Mouse (Mus musculus) stomach, postnatal 0 days (tissue): ENCODE results near the gene Heca.

ENCODE experiments used
- CTCF ChIP-seq: IDR thresholded peaks from 2 replicates; pipeline ENCODE4 v1.5.1; 2016; ENCODE audit warnings: antibody characterized with exemption, low read depth, mild to moderate bottlenecking, moderate library complexity
- EP300 ChIP-seq: optimal IDR thresholded peaks from 2 replicates; pipeline ENCODE3; 2016; ENCODE audit warnings: antibody characterized with exemption

DNA sequence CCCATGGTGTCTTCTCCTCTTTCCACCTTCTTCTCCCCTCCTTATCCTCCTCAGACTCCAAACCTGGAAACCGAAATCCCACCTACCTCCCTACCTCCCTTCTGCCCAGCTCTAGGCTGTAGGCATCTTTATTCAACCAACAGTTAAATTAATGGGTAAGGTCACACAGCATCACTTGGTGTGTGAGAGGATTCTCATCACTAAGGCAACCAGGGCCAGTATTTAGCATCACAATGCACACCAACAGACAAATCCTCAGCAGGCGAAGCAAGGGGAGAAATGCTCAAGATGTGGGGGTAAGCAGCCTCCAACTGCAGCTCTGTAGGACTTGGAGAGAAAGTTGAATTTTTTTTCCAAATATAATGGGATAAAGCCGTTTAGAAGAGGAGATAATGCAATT, 116.8 kb downstream of the Heca start:
- no peak for TF ChIP-seq CTCF
- TF ChIP-seq EP300: no peak
